9 mouse cellular contexts compared by ENCODE assay signal in genomic region chr2:136890716-136891067, GRCm38 (mm10). TPM values are rescaled to one million over a fixed set of nuclear protein-coding genes. Genes with fewer than 3 reads are reported as not detected.
DNase-seq lines count a peak whose midpoint lies in the region; ATAC-seq and TF ChIP-seq lines count a peak whose summit lies in the region.
"Not testable (repeated sequence)": the region's sequence is repeated elsewhere in the genome, so short reads cannot be mapped to it uniquely, and the experiment has no call there.
"Had no signal": no experiment of that assay in that cellular context is flagged by ENCODE, and none has a peak within 500 bp of the region (broad histone marks: within the 10 kb centered on the region; RNA-seq: fewer than 3 reads in every experiment).

No protein-coding gene starts in this region.

- H3K4me1 ChIP-seq in ES-E14 (ENCODE audit: control insufficient read depth in 2 of 2, insufficient read depth in 2 of 2, low read length in 2 of 2, poor library complexity in 1 of 2); embryonic facial prominence, embryonic 10.5 days; hindbrain, embryonic 11.5 days (replicated peaks; ENCODE audit: control insufficient read depth, insufficient read depth, low read length); kidney, postnatal 0 days (replicated peaks; ENCODE audit: insufficient read depth, low read length); stomach, embryonic 15.5 days: not testable (repeated sequence)
- H3K4me1 ChIP-seq in forebrain, embryonic 16.5 days (replicated peaks; ENCODE audit: control insufficient read depth, insufficient read depth, low read length) = peaks cover 12% of the 10 kb centered on the region
- peaks cover 11% of the 10 kb centered on the region for H3K4me1 ChIP-seq in liver, embryonic 16.5 days (ENCODE audit: control insufficient read depth, low read depth, low read length)
- H3K4me1 ChIP-seq in midbrain, embryonic 14.5 days (ENCODE audit: control insufficient read depth, insufficient read depth, low read length) = peaks cover 12% of the 10 kb centered on the region

- peak overlapping the region; percentile 46 for H3K4me2 ChIP-seq in forebrain, embryonic 16.5 days (ENCODE audit: low read length)
- peak overlapping the region; percentile 37 for H3K4me2 ChIP-seq in hindbrain, embryonic 11.5 days (replicated peaks; ENCODE audit: low read depth, low read length)
- peak overlapping the region; percentile 49 for H3K4me2 ChIP-seq in kidney, postnatal 0 days (ENCODE audit: low read length)
- peak overlapping the region; percentile 53 for H3K4me2 ChIP-seq in liver, embryonic 16.5 days (ENCODE audit: low read depth, low read length)
- peak overlapping the region; percentile 51 for H3K4me2 ChIP-seq in midbrain, embryonic 14.5 days (ENCODE audit: low read length)
- H3K4me2 ChIP-seq in stomach, embryonic 15.5 days = peak overlapping the region; percentile 54

- ATAC-seq in forebrain, embryonic 16.5 days = peak; percentile 41
- peak; percentile 81 for ATAC-seq in hindbrain, embryonic 11.5 days (ENCODE audit: low FRiP score)
- ATAC-seq in kidney, postnatal 0 days (replicated peaks; ENCODE audit: low FRiP score, low read depth) = peak; percentile 76
- ATAC-seq in liver, embryonic 16.5 days (ENCODE audit: low read depth) = peak; percentile 71
- ATAC-seq in midbrain, embryonic 14.5 days (ENCODE audit: low FRiP score, low TSS enrichment) = peak; percentile 58
- ATAC-seq in stomach, embryonic 15.5 days (ENCODE audit: insufficient read depth, low FRiP score, low read depth) = peak; percentile 49

- H3K27ac ChIP-seq in ES-E14 (ENCODE audit: insufficient read depth, low read depth, low read length, poor library complexity, severe bottlenecking) = peak overlapping the region; percentile 99
- peak overlapping the region; percentile 93 for H3K27ac ChIP-seq in embryonic facial prominence, embryonic 10.5 days (replicated peaks)
- peak overlapping the region; percentile 95 for H3K27ac ChIP-seq in forebrain, embryonic 16.5 days (ENCODE audit: low read length)
- peak overlapping the region; percentile 83 for H3K27ac ChIP-seq in hindbrain, embryonic 11.5 days (ENCODE audit: low read depth, low read length)
- peak overlapping the region; percentile 94 for H3K27ac ChIP-seq in kidney, postnatal 0 days
- peak overlapping the region; percentile 97 for H3K27ac ChIP-seq in liver, embryonic 16.5 days (ENCODE audit: low read length)
- H3K27ac ChIP-seq in midbrain, embryonic 14.5 days (replicated peaks; ENCODE audit: low read depth, low read length) = peak overlapping the region; percentile 95
- peak overlapping the region; percentile 95 for H3K27ac ChIP-seq in stomach, embryonic 15.5 days

- in situ Hi-C loops in ES-E14 (cut with MboI; ENCODE audit: low sequenced_read_pairs in 2 of 2, unreplicated experiment in 2 of 2) = not testable (repeated sequence)

- not testable (repeated sequence) for H3K9me3 ChIP-seq in ES-E14 (ENCODE audit: control insufficient read depth, insufficient read depth, low read depth, low read length); embryonic facial prominence, embryonic 10.5 days; forebrain, embryonic 16.5 days (ENCODE audit: control insufficient read depth, low read length); hindbrain, embryonic 11.5 days (ENCODE audit: control insufficient read depth, low read length); kidney, postnatal 0 days (replicated peaks; ENCODE audit: low read length); liver, embryonic 16.5 days (replicated peaks; ENCODE audit: control insufficient read depth, low read length); midbrain, embryonic 14.5 days (ENCODE audit: control insufficient read depth, low read length); stomach, embryonic 15.5 days

- peak overlapping the region; percentile 100 for H3K9ac ChIP-seq in ES-E14 (ENCODE audit: insufficient read depth, low read depth, low read length, poor library complexity, severe bottlenecking)
- peak overlapping the region; percentile 74 for H3K9ac ChIP-seq in forebrain, embryonic 16.5 days (replicated peaks; ENCODE audit: low read depth, low read length)
- H3K9ac ChIP-seq in hindbrain, embryonic 11.5 days (ENCODE audit: low read depth, low read length) = peak overlapping the region; percentile 80
- peak overlapping the region; percentile 84 for H3K9ac ChIP-seq in kidney, postnatal 0 days (ENCODE audit: low read depth, low read length)
- peak overlapping the region; percentile 87 for H3K9ac ChIP-seq in liver, embryonic 16.5 days (ENCODE audit: low read depth, low read length)
- H3K9ac ChIP-seq in midbrain, embryonic 14.5 days (replicated peaks; ENCODE audit: low read length) = peak overlapping the region; percentile 68
- peak overlapping the region; percentile 67 for H3K9ac ChIP-seq in stomach, embryonic 15.5 days

- not testable (repeated sequence) for TF ChIP-seq CTCF in kidney, postnatal 0 days (IDR thresholded peaks at IDR 0.05; ENCODE audit: low read depth)

- H3K4me3 ChIP-seq in ES-E14 (ENCODE audit: insufficient read depth in 1 of 2, low read depth in 1 of 2, low read length in 2 of 2, poor library complexity in 1 of 2, severe bottlenecking in 1 of 2) = peak overlapping the region; percentile 76 to 100
- H3K4me3 ChIP-seq in embryonic facial prominence, embryonic 10.5 days = peak overlapping the region; percentile 82
- peak overlapping the region; percentile 59 for H3K4me3 ChIP-seq in forebrain, embryonic 16.5 days (replicated peaks; ENCODE audit: low read length)
- H3K4me3 ChIP-seq in hindbrain, embryonic 11.5 days (ENCODE audit: low read depth, low read length) = peak overlapping the region; percentile 74
- H3K4me3 ChIP-seq in kidney, postnatal 0 days (replicated peaks; ENCODE audit: low read depth, low read length) = peak overlapping the region; percentile 78
- peak overlapping the region; percentile 96 for H3K4me3 ChIP-seq in liver, embryonic 16.5 days (ENCODE audit: low read depth, low read length)
- H3K4me3 ChIP-seq in midbrain, embryonic 14.5 days (replicated peaks; ENCODE audit: low read depth, low read length) = peak overlapping the region; percentile 73
- peak overlapping the region; percentile 86 for H3K4me3 ChIP-seq in stomach, embryonic 15.5 days (replicated peaks)

- peak; percentile 69 for DNase-seq in ES-E14 (ENCODE audit: low read depth, low spot score)
- not testable (repeated sequence) for DNase-seq in embryonic facial prominence, embryonic 10.5 days (ENCODE audit: low spot score); hindbrain, embryonic 11.5 days (ENCODE audit: low spot score); kidney, postnatal 0 days (ENCODE audit: low spot score); midbrain, embryonic 14.5 days

- 6% methylated on average over 15 of the region's 15 CpGs for WGBS in embryonic facial prominence, embryonic 10.5 days
- 7% methylated on average over 15 of the region's 15 CpGs for WGBS in forebrain, embryonic 16.5 days
- 7% methylated on average over 15 of the region's 15 CpGs for WGBS in hindbrain, embryonic 11.5 days
- 7% methylated on average over 15 of the region's 15 CpGs for WGBS in kidney, postnatal 0 days
- 3% methylated on average over 15 of the region's 15 CpGs for WGBS in liver, embryonic 16.5 days (ENCODE audit: insufficient replicate concordance)
- 5% methylated on average over 15 of the region's 15 CpGs for WGBS in midbrain, embryonic 14.5 days
- 4% methylated on average over 15 of the region's 15 CpGs for WGBS in stomach, embryonic 15.5 days

- H3K27me3 ChIP-seq in embryonic facial prominence, embryonic 10.5 days (replicated peaks; ENCODE audit: low read depth, poor library complexity, severe bottlenecking); forebrain, embryonic 16.5 days (replicated peaks; ENCODE audit: control insufficient read depth, insufficient read depth, low read length); hindbrain, embryonic 11.5 days (ENCODE audit: control insufficient read depth, insufficient read depth, low read length); kidney, postnatal 0 days (ENCODE audit: insufficient read depth, low read length); liver, embryonic 16.5 days (ENCODE audit: control insufficient read depth, insufficient read depth, low read depth, low read length); midbrain, embryonic 14.5 days (ENCODE audit: control insufficient read depth, insufficient read depth, low read length); stomach, embryonic 15.5 days (replicated peaks): not testable (repeated sequence)

- H3K36me3 ChIP-seq in ES-E14 (ENCODE audit: control insufficient read depth, insufficient read depth, low read length, poor library complexity, severe bottlenecking); embryonic facial prominence, embryonic 10.5 days (replicated peaks); forebrain, embryonic 16.5 days (ENCODE audit: control insufficient read depth, insufficient read depth); hindbrain, embryonic 11.5 days (ENCODE audit: control insufficient read depth, insufficient read depth, low read length); kidney, postnatal 0 days (ENCODE audit: insufficient read depth, low read length); liver, embryonic 16.5 days (ENCODE audit: control insufficient read depth, insufficient read depth); midbrain, embryonic 14.5 days (ENCODE audit: control insufficient read depth, insufficient read depth, low read length); stomach, embryonic 15.5 days: not testable (repeated sequence)

RNA-seq across cellular contexts. Expression of gene Slx4ip, which starts 0.3 kb away (rescaled TPM):
- total RNA-seq in ES-E14 (2012; rRNA removed) = 7.5 and 8.1 TPM in 2 replicates
- 7.3 and 8.4 TPM in 2 replicates for polyA plus RNA-seq in embryonic facial prominence, embryonic 10.5 days (2016; fragmentation: Nextera tagmentation; extraction: Ambion mirVana)
- polyA plus RNA-seq in forebrain, embryonic 16.5 days (2015; fragmentation: Nextera tagmentation; extraction: Ambion mirVana) = 12.4 and 12.6 TPM in 2 replicates
- 8.8 and 11.9 TPM in 2 replicates for polyA plus RNA-seq in hindbrain, embryonic 11.5 days (2014; fragmentation: Nextera tagmentation; extraction: Ambion mirVana)
- polyA plus RNA-seq in kidney, postnatal 0 days (2015; fragmentation: Nextera tagmentation; extraction: Ambion mirVana) = 4.3 and 4.7 TPM in 2 replicates
- polyA plus RNA-seq in liver, embryonic 16.5 days (2015; fragmentation: Nextera tagmentation; extraction: Ambion mirVana) = 2.3 and 2.7 TPM in 2 replicates
- 12.7 and 13.8 TPM in 2 replicates for polyA plus RNA-seq in midbrain, embryonic 14.5 days (2014; fragmentation: Nextera tagmentation; extraction: Ambion mirVana)
- polyA plus RNA-seq in stomach, embryonic 15.5 days (2015; fragmentation: Nextera tagmentation; extraction: Ambion mirVana) = 5.6 and 6.6 TPM in 2 replicates

RNA-seq across cellular contexts. Expression of gene AL731706.1, which starts 0.5 kb away (rescaled TPM):
- total RNA-seq in ES-E14 (2012; rRNA removed) = 2.7 and 14.3 TPM in 2 replicates
- 23.5 and 27.6 TPM in 2 replicates for polyA plus RNA-seq in embryonic facial prominence, embryonic 10.5 days (2016; fragmentation: Nextera tagmentation; extraction: Ambion mirVana)
- polyA plus RNA-seq in forebrain, embryonic 16.5 days (2015; fragmentation: Nextera tagmentation; extraction: Ambion mirVana) = 22.3 and 23.3 TPM in 2 replicates
- polyA plus RNA-seq in hindbrain, embryonic 11.5 days (2014; fragmentation: Nextera tagmentation; extraction: Ambion mirVana) = 25.4 and 28.8 TPM in 2 replicates
- 40.5 and 48.2 TPM in 2 replicates for polyA plus RNA-seq in kidney, postnatal 0 days (2015; fragmentation: Nextera tagmentation; extraction: Ambion mirVana)
- polyA plus RNA-seq in liver, embryonic 16.5 days (2015; fragmentation: Nextera tagmentation; extraction: Ambion mirVana) = 13.9 TPM in 2 replicates
- 15.3 and 22.4 TPM in 2 replicates for polyA plus RNA-seq in midbrain, embryonic 14.5 days (2014; fragmentation: Nextera tagmentation; extraction: Ambion mirVana)
- 32.9 and 33.7 TPM in 2 replicates for polyA plus RNA-seq in stomach, embryonic 15.5 days (2015; fragmentation: Nextera tagmentation; extraction: Ambion mirVana)

RNA-seq across cellular contexts. Expression of gene Mkks, which starts 0.5 kb away (rescaled TPM):
- 7.4 and 7.6 TPM in 2 replicates for total RNA-seq in ES-E14 (2012; rRNA removed)
- polyA plus RNA-seq in embryonic facial prominence, embryonic 10.5 days (2016; fragmentation: Nextera tagmentation; extraction: Ambion mirVana) = 15.5 TPM in 2 replicates
- 13.3 and 16.9 TPM in 2 replicates for polyA plus RNA-seq in forebrain, embryonic 16.5 days (2015; fragmentation: Nextera tagmentation; extraction: Ambion mirVana)
- 18.3 and 18.8 TPM in 2 replicates for polyA plus RNA-seq in hindbrain, embryonic 11.5 days (2014; fragmentation: Nextera tagmentation; extraction: Ambion mirVana)
- 18.6 and 18.9 TPM in 2 replicates for polyA plus RNA-seq in kidney, postnatal 0 days (2015; fragmentation: Nextera tagmentation; extraction: Ambion mirVana)
- 4.0 and 5.0 TPM in 2 replicates for polyA plus RNA-seq in liver, embryonic 16.5 days (2015; fragmentation: Nextera tagmentation; extraction: Ambion mirVana)
- polyA plus RNA-seq in midbrain, embryonic 14.5 days (2014; fragmentation: Nextera tagmentation; extraction: Ambion mirVana) = 10.5 and 13.8 TPM in 2 replicates
- polyA plus RNA-seq in stomach, embryonic 15.5 days (2015; fragmentation: Nextera tagmentation; extraction: Ambion mirVana) = 13.1 and 13.3 TPM in 2 replicates

RNA-seq across cellular contexts. Expression of gene AL731706.2, which starts 5.2 kb away (rescaled TPM):
- total RNA-seq in ES-E14 (2012; rRNA removed) = not detected in 2 replicates
- polyA plus RNA-seq in embryonic facial prominence, embryonic 10.5 days (2016; fragmentation: Nextera tagmentation; extraction: Ambion mirVana) = 24.9 and 37.9 TPM in 2 replicates
- 21.2 and 24.6 TPM in 2 replicates for polyA plus RNA-seq in forebrain, embryonic 16.5 days (2015; fragmentation: Nextera tagmentation; extraction: Ambion mirVana)
- 25.8 and 27.1 TPM in 2 replicates for polyA plus RNA-seq in hindbrain, embryonic 11.5 days (2014; fragmentation: Nextera tagmentation; extraction: Ambion mirVana)
- polyA plus RNA-seq in kidney, postnatal 0 days (2015; fragmentation: Nextera tagmentation; extraction: Ambion mirVana) = 32.8 and 40.4 TPM in 2 replicates
- 14.6 and 16.3 TPM in 2 replicates for polyA plus RNA-seq in liver, embryonic 16.5 days (2015; fragmentation: Nextera tagmentation; extraction: Ambion mirVana)
- 20.3 and 29.9 TPM in 2 replicates for polyA plus RNA-seq in midbrain, embryonic 14.5 days (2014; fragmentation: Nextera tagmentation; extraction: Ambion mirVana)
- 31.6 and 32.9 TPM in 2 replicates for polyA plus RNA-seq in stomach, embryonic 15.5 days (2015; fragmentation: Nextera tagmentation; extraction: Ambion mirVana)
- total RNA-seq: left cerebral cortex, postnatal 4 days had no signal
